Mouse (Mus musculus) hindbrain, embryonic 11.5 days (tissue): ENCODE measurements around the gene F2r. TPM values are rescaled to one million over a fixed set of nuclear protein-coding genes. Genes with fewer than 3 reads are reported as not detected.
A peak's percentile ranks its signal among the peaks of the same experiment; 100 is the strongest.

Source experiments
- ATAC-seq: fragments of 200-750 bp; cut with Nextera tagmentation; 2 replicates; pipeline ENCODE4 v1.8.0; 2017; ENCODE audit warnings: mild to moderate bottlenecking, moderate TSS enrichment, moderate library complexity; ENCODE audit not compliant: low FRiP score
- DNase-seq: peaks from one replicate; pipeline ENCODE4 v3.0.0-alpha.2; 2015; ENCODE audit warnings: low spot score
- H3K27ac ChIP-seq: fragments of 300-500 bp; sonication (generic); 2 replicates; pipeline ENCODE4 v1.5.1; 2014; ENCODE audit warnings: mild to moderate bottlenecking, low read depth, low read length
- H3K27me3 ChIP-seq: fragments of 300-500 bp; sonication (generic); 2 replicates; pipeline ENCODE4 v1.6.1; 2014; ENCODE audit warnings: mild to moderate bottlenecking, low read length, moderate library complexity, mixed read lengths; ENCODE audit not compliant: control insufficient read depth, insufficient read depth
- H3K36me3 ChIP-seq: fragments of 300-500 bp; sonication (generic); 2 replicates; pipeline ENCODE4 v1.6.1; 2014; ENCODE audit warnings: mild to moderate bottlenecking, low read length, moderate library complexity, mixed read lengths; ENCODE audit not compliant: control insufficient read depth, insufficient read depth
- H3K4me1 ChIP-seq: fragments of 300-500 bp; sonication (generic); replicated peaks from 2 replicates; pipeline ENCODE4 v1.6.1; 2014; ENCODE audit warnings: low read length, mixed read lengths; ENCODE audit not compliant: control insufficient read depth, insufficient read depth
- H3K4me2 ChIP-seq: fragments of 300-500 bp; sonication (generic); replicated peaks from 2 replicates; pipeline ENCODE4 v1.6.1; 2014; ENCODE audit warnings: mild to moderate bottlenecking, low read depth, low read length
- H3K4me3 ChIP-seq: fragments of 300-500 bp; sonication (generic); 2 replicates; pipeline ENCODE4 v1.5.1; 2014; ENCODE audit warnings: low read depth, low read length
- H3K9ac ChIP-seq: fragments of 300-500 bp; sonication (generic); 2 replicates; pipeline ENCODE4 v1.6.1; 2014; ENCODE audit warnings: low read depth, low read length
- H3K9me3 ChIP-seq: fragments of 300-500 bp; sonication (generic); 2 replicates; pipeline ENCODE4 v1.6.1; 2016; ENCODE audit warnings: low read length; ENCODE audit not compliant: control insufficient read depth
- WGBS: fragments of 180-500 bp; shearing (Covaris S2); extraction: QIAGEN DNeasy Blood & Tissue Kit; methylation state at CpG from one replicate; pipeline ENCODE4 v1.1.7; 2014; 5-methylcytosine and 5-hydroxymethylcytosine counted together
- polyA plus RNA-seq: library from polyadenylated mRNA; unstranded; fragments of >200 nt; fragmentation: Nextera tagmentation; extraction: Ambion mirVana; gene quantifications from 2 replicates; pipeline ENCODE4 v1.2.1, GENCODE M21; 2014

F2r gene
- polyA plus RNA-seq, 1 experiment from 2014 or later = 123 TPM

DNA sequence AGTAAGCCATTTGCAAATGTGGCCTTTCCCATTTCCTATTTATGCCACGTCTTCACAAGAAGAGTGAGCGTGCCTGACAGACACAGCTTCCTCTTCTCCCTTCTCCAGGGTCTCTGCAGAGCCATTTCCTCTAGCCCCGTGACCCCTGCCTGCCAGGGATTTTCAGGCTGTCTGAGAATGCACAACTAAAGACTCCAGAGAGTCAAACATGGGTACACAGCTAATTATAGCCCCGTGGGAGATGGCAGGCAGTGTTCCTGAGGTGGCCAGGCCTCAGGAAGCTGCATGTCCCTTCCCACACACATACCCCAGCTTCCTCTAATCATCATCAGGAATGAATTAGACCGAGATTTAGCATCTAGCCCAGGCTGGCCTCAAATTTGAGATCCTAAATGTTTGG, 20.6 kb upstream of the F2r start:
- DNase-seq (peak; percentile 34), ATAC-seq (no peak)
- no peaks in the 10 kb centered on the region for H3K36me3 ChIP-seq
- no peak overlapping the region for H3K4me3 ChIP-seq
- no peaks in the 10 kb centered on the region for H3K9me3 ChIP-seq
- no peaks in the 10 kb centered on the region for H3K4me1 ChIP-seq
- H3K4me2 ChIP-seq = no peak overlapping the region
- H3K27ac ChIP-seq = peak overlapping the region; percentile 36; the same call in 1 of the 2 replicates
- 46% methylated on average over 5 of the region's 5 CpGs for WGBS
- no peaks in the 10 kb centered on the region for H3K27me3 ChIP-seq
- 0 out of 2 replicates have a peak overlapping the region, but pooled peaks have one; percentile 31 for H3K9ac ChIP-seq

DNA sequence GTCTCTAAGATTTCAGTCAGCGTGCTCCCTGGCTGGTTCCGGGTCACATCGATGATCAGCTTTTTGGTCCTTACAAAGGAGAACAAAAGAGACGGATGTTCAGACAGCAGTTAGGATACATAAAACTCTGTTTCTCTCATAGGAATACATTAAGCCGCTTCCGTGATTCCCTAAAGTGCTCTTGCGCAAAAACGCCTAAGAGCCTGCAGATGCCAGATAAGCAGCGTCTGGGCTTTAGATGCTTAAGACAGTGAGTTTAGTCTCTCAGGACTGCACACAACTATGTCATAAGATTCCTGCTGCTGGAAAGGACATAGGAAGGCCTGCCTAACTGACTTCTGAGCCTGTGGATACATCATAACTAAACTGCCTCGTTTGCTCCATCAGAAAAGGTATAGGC, 19.4 kb upstream of the F2r start:
- WGBS = 84% methylated on average over 10 of the region's 10 CpGs
- H3K27me3 ChIP-seq = no peaks in the 10 kb centered on the region
- DNase-seq (no peak), ATAC-seq (no peak)
- H3K27ac ChIP-seq = no peak overlapping the region
- no peaks in the 10 kb centered on the region for H3K4me1 ChIP-seq
- H3K4me2 ChIP-seq = no peak overlapping the region
- H3K9ac ChIP-seq = no peak overlapping the region
- H3K36me3 ChIP-seq = no peaks in the 10 kb centered on the region
- no peaks in the 10 kb centered on the region for H3K9me3 ChIP-seq
- H3K4me3 ChIP-seq = no peak overlapping the region

DNA sequence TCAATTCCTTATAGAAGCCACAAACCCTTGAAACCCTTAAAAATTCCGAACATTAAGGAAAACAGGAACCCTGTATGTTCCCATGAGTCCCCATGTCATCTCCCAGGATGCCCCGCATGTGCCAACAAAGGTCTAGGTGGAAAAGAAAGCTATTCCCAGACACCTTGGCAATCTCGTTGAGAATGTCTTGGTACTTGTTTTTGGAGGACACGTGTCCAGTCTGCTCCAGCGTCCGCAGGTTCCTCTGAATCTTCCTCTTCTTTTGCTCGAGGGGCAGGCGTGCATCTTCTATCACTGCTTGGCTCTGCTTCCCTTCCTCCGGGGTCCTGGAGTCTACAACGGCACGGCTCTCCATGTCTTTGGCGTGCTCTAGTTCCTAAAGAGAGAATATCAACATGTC, 17.0 kb upstream of the F2r start:
- H3K4me3 ChIP-seq = no peak overlapping the region
- no peak for ATAC-seq
- no peak overlapping the region for H3K4me2 ChIP-seq
- no peak for DNase-seq
- H3K27me3 ChIP-seq = no peaks in the 10 kb centered on the region
- no peak overlapping the region for H3K27ac ChIP-seq
- no peak overlapping the region for H3K9ac ChIP-seq
- no peaks in the 10 kb centered on the region for H3K9me3 ChIP-seq
- no peaks in the 10 kb centered on the region for H3K4me1 ChIP-seq
- 92% methylated on average over 12 of the region's 12 CpGs for WGBS
- no peaks in the 10 kb centered on the region for H3K36me3 ChIP-seq

DNA sequence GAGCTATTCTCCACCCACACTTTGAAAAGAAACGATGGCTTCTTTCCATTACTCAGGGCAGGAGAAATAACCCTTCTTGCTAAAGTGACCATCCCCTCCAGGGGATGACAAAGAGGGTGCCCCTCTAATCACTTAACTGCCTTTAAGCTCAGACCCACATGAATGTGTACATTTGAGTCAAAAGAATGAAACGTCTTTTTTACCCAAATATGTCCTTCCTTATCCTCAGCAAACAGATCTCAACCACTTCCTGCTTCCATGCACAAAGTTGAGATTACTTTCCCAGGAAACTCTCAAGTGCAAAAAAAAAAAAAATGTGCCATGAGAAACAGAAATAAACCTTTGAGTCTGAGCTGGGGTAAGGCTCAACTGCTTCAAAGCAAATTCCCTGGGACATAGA, 16.2 kb upstream of the F2r start:
- no peak overlapping the region for H3K27ac ChIP-seq
- DNase-seq (no peak), ATAC-seq (no peak)
- no peaks in the 10 kb centered on the region for H3K36me3 ChIP-seq
- no peaks in the 10 kb centered on the region for H3K9me3 ChIP-seq
- H3K9ac ChIP-seq = no peak overlapping the region
- H3K4me3 ChIP-seq = no peak overlapping the region
- H3K27me3 ChIP-seq = no peaks in the 10 kb centered on the region
- WGBS = 73% methylated on average over 2 of the region's 2 CpGs
- no peaks in the 10 kb centered on the region for H3K4me1 ChIP-seq
- no peak overlapping the region for H3K4me2 ChIP-seq

DNA sequence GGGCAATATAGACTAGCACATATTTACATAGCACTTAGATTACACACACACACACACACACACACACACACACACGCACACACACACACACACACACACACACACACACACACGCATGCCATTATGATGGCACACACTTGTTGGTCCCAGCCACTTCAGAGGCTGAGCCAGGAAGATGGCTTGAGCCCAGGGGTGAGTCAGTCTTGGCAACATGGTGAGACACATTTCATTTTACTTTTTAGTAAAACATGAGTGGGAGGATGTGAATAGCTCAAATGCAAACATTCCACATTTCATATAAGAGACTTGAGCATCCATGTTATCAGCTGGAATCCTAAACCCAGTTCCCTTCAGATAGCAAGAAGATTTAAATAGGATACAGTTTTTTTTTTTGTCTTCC, 15.1 kb upstream of the F2r start:
- WGBS = 79% methylated on average over 2 of the region's 2 CpGs
- Histone ChIP-seq H3K9ac (no peak overlapping the region), H3K36me3 (no peaks in the 10 kb centered on the region), H3K9me3 (no peaks in the 10 kb centered on the region), H3K4me3 (no peak overlapping the region), H3K27ac (no peak overlapping the region), H3K27me3 (no peaks in the 10 kb centered on the region), H3K4me1 (no peaks in the 10 kb centered on the region), H3K4me2 (no peak overlapping the region)
- DNase-seq = no peak
- no peak for ATAC-seq

DNA sequence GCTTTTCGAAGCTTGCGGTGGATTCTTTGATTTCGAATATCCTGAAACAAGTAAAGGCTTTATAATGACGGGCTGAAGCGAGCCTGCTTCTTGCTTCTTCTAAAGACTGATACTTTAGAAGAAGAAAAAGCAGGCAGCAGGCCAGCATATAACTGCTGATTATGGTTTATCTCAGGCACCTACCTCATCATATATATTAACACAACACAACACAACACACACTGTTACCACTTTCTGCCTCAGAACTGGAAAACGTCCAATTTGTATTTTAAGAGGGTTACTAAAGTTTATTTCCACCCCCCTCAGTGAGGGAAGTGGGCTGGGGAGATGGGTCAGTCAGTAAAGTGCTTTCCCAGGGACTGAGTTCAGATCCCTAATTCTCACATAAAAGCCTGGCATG, 13.9 kb upstream of the F2r start:
- Histone ChIP-seq H3K4me3 (no peak overlapping the region), H3K9me3 (no peaks in the 10 kb centered on the region), H3K27me3 (no peaks in the 10 kb centered on the region), H3K36me3 (no peaks in the 10 kb centered on the region), H3K4me1 (no peaks in the 10 kb centered on the region), H3K27ac (no peak overlapping the region), H3K9ac (no peak overlapping the region), H3K4me2 (no peak overlapping the region)
- WGBS = 95% methylated on average over 6 of the region's 6 CpGs
- ATAC-seq (no peak), DNase-seq (no peak)

DNA sequence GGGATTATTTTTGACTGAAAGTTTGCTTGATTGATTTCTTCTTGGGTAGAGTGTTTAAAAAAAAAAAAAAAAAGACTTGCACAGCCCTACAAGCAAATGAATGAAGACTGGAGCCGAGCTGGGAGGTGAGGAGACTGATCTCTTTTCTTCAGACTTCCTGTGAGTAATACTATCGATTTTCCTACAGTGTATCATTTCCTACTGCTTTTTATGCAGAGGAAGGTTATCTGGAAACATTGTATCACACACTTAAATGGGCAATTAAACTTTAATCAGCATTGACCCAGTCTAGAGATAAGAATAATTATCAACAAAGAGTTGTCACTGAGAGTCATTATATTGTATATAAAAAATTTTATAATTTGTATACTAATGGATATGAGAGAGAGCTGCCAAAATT, 12.5 kb upstream of the F2r start:
- Histone ChIP-seq H3K9me3 (no peaks in the 10 kb centered on the region), H3K9ac (no peak overlapping the region), H3K4me1 (no peaks in the 10 kb centered on the region), H3K4me3 (no peak overlapping the region), H3K4me2 (no peak overlapping the region), H3K27me3 (no peaks in the 10 kb centered on the region), H3K36me3 (no peaks in the 10 kb centered on the region), H3K27ac (no peak overlapping the region)
- ATAC-seq = no peak
- 89% methylated on average over 2 of the region's 2 CpGs for WGBS
- DNase-seq = no peak

DNA sequence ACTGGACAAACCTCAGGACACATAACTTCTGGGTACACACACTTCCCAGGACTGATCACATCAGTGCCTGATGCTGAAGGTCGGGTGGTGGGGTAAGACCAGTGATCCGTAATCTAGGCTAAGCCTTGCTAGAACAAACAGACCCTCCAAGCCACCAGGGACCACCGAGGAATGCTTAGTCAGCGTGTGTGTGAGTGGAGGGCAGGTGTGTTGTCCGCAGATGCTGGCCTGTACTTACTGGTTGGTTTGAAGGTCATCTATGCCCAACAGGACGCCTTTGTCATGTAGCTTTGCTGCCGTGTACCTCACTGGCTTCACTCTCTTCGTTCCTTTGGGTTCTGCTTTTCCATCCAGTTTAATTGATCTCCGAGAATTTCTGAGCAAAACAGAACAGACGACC, 11.5 kb upstream of the F2r start:
- Histone ChIP-seq H3K9me3 (no peaks in the 10 kb centered on the region), H3K4me3 (no peak overlapping the region), H3K27me3 (no peaks in the 10 kb centered on the region), H3K9ac (no peak overlapping the region), H3K27ac (no peak overlapping the region), H3K4me2 (no peak overlapping the region), H3K4me1 (no peaks in the 10 kb centered on the region), H3K36me3 (no peaks in the 10 kb centered on the region)
- no peak for DNase-seq
- ATAC-seq = no peak
- 89% methylated on average over 10 of the region's 10 CpGs for WGBS

DNA sequence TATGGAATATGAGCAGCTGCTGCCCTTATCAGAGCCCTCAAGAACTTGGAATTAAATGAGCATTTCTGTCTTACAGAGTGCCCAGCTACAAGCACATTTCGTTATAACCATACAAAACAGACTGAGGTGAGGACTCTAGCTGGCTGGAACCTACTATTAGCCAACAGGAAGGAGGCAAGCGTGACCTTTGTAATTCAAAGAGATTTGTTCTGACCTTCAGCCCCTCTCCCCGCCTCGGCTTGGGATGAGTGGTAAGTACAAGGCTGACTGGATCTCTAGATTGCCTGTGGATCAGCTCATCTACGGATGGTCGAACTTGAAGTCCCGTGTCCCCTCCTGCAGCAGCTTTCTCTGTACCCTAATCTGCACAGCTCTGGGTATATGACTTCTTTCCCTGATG, 8.4 kb upstream of the F2r start:
- DNase-seq = no peak
- no peak overlapping the region for H3K27ac ChIP-seq
- no peaks in the 10 kb centered on the region for H3K9me3 ChIP-seq
- H3K36me3 ChIP-seq = no peaks in the 10 kb centered on the region
- WGBS = 76% methylated on average over 7 of the region's 7 CpGs
- H3K4me2 ChIP-seq = no peak overlapping the region
- H3K4me1 ChIP-seq = no peaks in the 10 kb centered on the region
- no peak overlapping the region for H3K4me3 ChIP-seq
- H3K9ac ChIP-seq = no peak overlapping the region
- ATAC-seq = no peak
- H3K27me3 ChIP-seq = no peaks in the 10 kb centered on the region
